Mouse (Mus musculus): ENCODE measurements around the gene Asb6.

- no peak for TF ChIP-seq CTCF (IDR thresholded peaks at IDR 0.05; ENCODE audit: extremely low read depth, insufficient read length, insufficient replicate concordance, low read depth, low read length)
- TF ChIP-seq POLR2A (IDR thresholded peaks at IDR 0.05; ENCODE audit: low read depth, low read length), result no peak
Measured at GRCm38 (mm10) chr2:30795271-30795888, 34.8 kb downstream of the Asb6 start.

Measured in small intestine, adult 2 months (tissue).